Mouse (Mus musculus): Measurements from ENCODE around the gene Rbm20. TPM values are rescaled to one million over a fixed set of nuclear protein-coding genes. Genes with fewer than 3 reads are reported as not detected.

Rbm20 gene
- total and polyA plus RNA-seq, 3 experiments: 143 to 231 (median 194) TPM

GRCm38 (mm10) chr19:53877779-53878178 lies 200.7 kb downstream of the Rbm20 start:
- no peak overlapping the region for H3K27ac ChIP-seq
- intact Hi-C loops (cut with DNase I): no loop called here
- no peak for TF ChIP-seq EP300 (IDR thresholded peaks at IDR 0.05; ENCODE audit: insufficient read depth, low read depth, low read length)
- no peak for TF ChIP-seq POLR2A (IDR thresholded peaks at IDR 0.05; ENCODE audit: insufficient read depth, low read depth, low read length)
- TF ChIP-seq CTCF (IDR thresholded peaks at IDR 0.05): no peak

GRCm38 (mm10) chr19:53880460-53880859 lies 203.4 kb downstream of the Rbm20 start:
- intact Hi-C loops (cut with DNase I): no loop called here
- no peaks in the 10 kb centered on the region for H3K4me1 ChIP-seq (ENCODE audit: control insufficient read depth, insufficient read depth, low read length)
- no peak for DNase-seq
- no peak overlapping the region for H3K4me3 ChIP-seq
- TF ChIP-seq CTCF (IDR thresholded peaks at IDR 0.05): no peak
- TF ChIP-seq EP300 (IDR thresholded peaks at IDR 0.05; ENCODE audit: insufficient read depth, low read depth, low read length): no peak
- TF ChIP-seq POLR2A (IDR thresholded peaks at IDR 0.05; ENCODE audit: insufficient read depth, low read depth, low read length): no peak
- no peaks in the 10 kb centered on the region for H3K79me2 ChIP-seq (replicated peaks; ENCODE audit: control insufficient read depth, insufficient read depth, low read length)
- WGBS: 82% methylated on average over 1 of the region's 1 CpGs
- H3K27ac ChIP-seq: no peak overlapping the region
- no peaks in the 10 kb centered on the region for H3K36me3 ChIP-seq (ENCODE audit: control insufficient read depth, insufficient read depth, low read length)
- H3K9ac ChIP-seq (ENCODE audit: low read depth, low read length): no peak overlapping the region
- H3K27me3 ChIP-seq (ENCODE audit: control insufficient read depth, insufficient read depth, low read length): no peaks in the 10 kb centered on the region

More at GRCm38 (mm10) chr19:53877779-53878178, 200.7 kb downstream of the Rbm20 start:
- Histone ChIP-seq H3K4me1 (ENCODE audit: control insufficient read depth, insufficient read depth, low read length) (no peaks in the 10 kb centered on the region), H3K27me3 (ENCODE audit: control insufficient read depth, insufficient read depth, low read length) (no peaks in the 10 kb centered on the region), H3K9ac (ENCODE audit: low read depth, low read length) (no peak overlapping the region), H3K79me2 (replicated peaks; ENCODE audit: control insufficient read depth, insufficient read depth, low read length) (no peaks in the 10 kb centered on the region), H3K4me3 (no peak overlapping the region), H3K36me3 (ENCODE audit: control insufficient read depth, insufficient read depth, low read length) (no peaks in the 10 kb centered on the region)
- no peak for DNase-seq
- 32% methylated on average over 1 of the region's 1 CpGs for WGBS

- H3K4me1 ChIP-seq (ENCODE audit: control insufficient read depth, insufficient read depth, low read length): no peaks in the 10 kb centered on the region
- no peaks in the 10 kb centered on the region for H3K36me3 ChIP-seq (ENCODE audit: control insufficient read depth, insufficient read depth, low read length)
- TF ChIP-seq POLR2A (IDR thresholded peaks at IDR 0.05; ENCODE audit: insufficient read depth, low read depth, low read length): no peak
- no peak for TF ChIP-seq EP300 (IDR thresholded peaks at IDR 0.05; ENCODE audit: insufficient read depth, low read depth, low read length)
- TF ChIP-seq CTCF (IDR thresholded peaks at IDR 0.05): no peak
- DNase-seq: no peak
- H3K27me3 ChIP-seq (ENCODE audit: control insufficient read depth, insufficient read depth, low read length): no peaks in the 10 kb centered on the region
- WGBS: 62% methylated on average over 5 of the region's 5 CpGs
- intact Hi-C loops (cut with DNase I): no loop called here
- no peaks in the 10 kb centered on the region for H3K79me2 ChIP-seq (replicated peaks; ENCODE audit: control insufficient read depth, insufficient read depth, low read length)
- H3K27ac ChIP-seq: no peak overlapping the region
- H3K9ac ChIP-seq (ENCODE audit: low read depth, low read length): no peak overlapping the region
- no peak overlapping the region for H3K4me3 ChIP-seq
These were observed 204.7 kb downstream of the Rbm20 start for GRCm38 (mm10) chr19:53881786-53882185.

GRCm38 (mm10) chr19:53885450-53885849 lies 208.3 kb downstream of the Rbm20 start:
- H3K36me3 ChIP-seq (ENCODE audit: control insufficient read depth, insufficient read depth, low read length): no peaks in the 10 kb centered on the region
- H3K9ac ChIP-seq (ENCODE audit: low read depth, low read length): no peak overlapping the region
- DNase-seq: no peak
- 82% methylated on average over 10 of the region's 10 CpGs for WGBS
- no peak overlapping the region for H3K4me3 ChIP-seq
- H3K79me2 ChIP-seq (replicated peaks; ENCODE audit: control insufficient read depth, insufficient read depth, low read length): no peaks in the 10 kb centered on the region
- no peaks in the 10 kb centered on the region for H3K27me3 ChIP-seq (ENCODE audit: control insufficient read depth, insufficient read depth, low read length)
- H3K27ac ChIP-seq: no peak overlapping the region
- H3K4me1 ChIP-seq (ENCODE audit: control insufficient read depth, insufficient read depth, low read length): no peaks in the 10 kb centered on the region
- intact Hi-C loops (cut with DNase I): no loop called here
- TF ChIP-seq EP300 (IDR thresholded peaks at IDR 0.05; ENCODE audit: insufficient read depth, low read depth, low read length): no peak
- no peak for TF ChIP-seq POLR2A (IDR thresholded peaks at IDR 0.05; ENCODE audit: insufficient read depth, low read depth, low read length)
- no peak for TF ChIP-seq CTCF (IDR thresholded peaks at IDR 0.05)

GRCm38 (mm10) chr19:53886576-53887370 lies 209.7 kb downstream of the Rbm20 start:
- peak in 1 of 2 experiments; percentile 16 for DNase-seq
- H3K9ac ChIP-seq (ENCODE audit: low read depth, low read length): no peak overlapping the region
- 77% methylated on average over 10 of the region's 10 CpGs for WGBS
- no peaks in the 10 kb centered on the region for H3K79me2 ChIP-seq (replicated peaks; ENCODE audit: control insufficient read depth, insufficient read depth, low read length)
- H3K27me3 ChIP-seq (ENCODE audit: control insufficient read depth, insufficient read depth, low read length): no peaks in the 10 kb centered on the region
- H3K4me3 ChIP-seq: no peak overlapping the region
- no peaks in the 10 kb centered on the region for H3K36me3 ChIP-seq (ENCODE audit: control insufficient read depth, insufficient read depth, low read length)
- peaks cover 4% of the 10 kb centered on the region for H3K4me1 ChIP-seq (ENCODE audit: control insufficient read depth, insufficient read depth, low read length)
- TF ChIP-seq CTCF (IDR thresholded peaks at IDR 0.05) (no peak), POLR2A (IDR thresholded peaks at IDR 0.05; ENCODE audit: insufficient read depth, low read depth, low read length) (no peak), EP300 (IDR thresholded peaks at IDR 0.05; ENCODE audit: insufficient read depth, low read depth, low read length) (no peak)
- H3K27ac ChIP-seq: no peak overlapping the region
- intact Hi-C loops (cut with DNase I): no loop called here

GRCm38 (mm10) chr19:53887822-53888221 lies 210.7 kb downstream of the Rbm20 start:
- Histone ChIP-seq H3K9ac (ENCODE audit: low read depth, low read length) (no peak overlapping the region), H3K27ac (no peak overlapping the region), H3K27me3 (ENCODE audit: control insufficient read depth, insufficient read depth, low read length) (no peaks in the 10 kb centered on the region), H3K79me2 (replicated peaks; ENCODE audit: control insufficient read depth, insufficient read depth, low read length) (no peaks in the 10 kb centered on the region), H3K4me1 (ENCODE audit: control insufficient read depth, insufficient read depth, low read length) (peaks cover 5% of the 10 kb centered on the region), H3K4me3 (no peak overlapping the region), H3K36me3 (ENCODE audit: control insufficient read depth, insufficient read depth, low read length) (no peaks in the 10 kb centered on the region)
- intact Hi-C loops (cut with DNase I): no loop called here
- 87% methylated on average over 3 of the region's 3 CpGs for WGBS
- no peak for TF ChIP-seq EP300 (IDR thresholded peaks at IDR 0.05; ENCODE audit: insufficient read depth, low read depth, low read length)
- TF ChIP-seq POLR2A (IDR thresholded peaks at IDR 0.05; ENCODE audit: insufficient read depth, low read depth, low read length): no peak
- TF ChIP-seq CTCF (IDR thresholded peaks at IDR 0.05): no peak
- DNase-seq: no peak

All from heart, adult 2 months (tissue).